Mouse (Mus musculus): ENCODE measurements around the gene Emp3.
"Not testable (repeated sequence)": the region's sequence is repeated elsewhere in the genome, so short reads cannot be mapped to it uniquely, and the experiment has no call there.

The Emp3 gene

GRCm38 (mm10) chr7:45916056-45917003 lies 4.9 kb downstream of the Emp3 start:
- DNase-seq (ENCODE audit: low spot score in 2 of 2) = peak in 1 of 2 experiments; percentile 70

- DNase-seq (ENCODE audit: low spot score in 2 of 2) = no peak
These were observed 6.2 kb downstream of the Emp3 start for GRCm38 (mm10) chr7:45915011-45915410.

DNA sequence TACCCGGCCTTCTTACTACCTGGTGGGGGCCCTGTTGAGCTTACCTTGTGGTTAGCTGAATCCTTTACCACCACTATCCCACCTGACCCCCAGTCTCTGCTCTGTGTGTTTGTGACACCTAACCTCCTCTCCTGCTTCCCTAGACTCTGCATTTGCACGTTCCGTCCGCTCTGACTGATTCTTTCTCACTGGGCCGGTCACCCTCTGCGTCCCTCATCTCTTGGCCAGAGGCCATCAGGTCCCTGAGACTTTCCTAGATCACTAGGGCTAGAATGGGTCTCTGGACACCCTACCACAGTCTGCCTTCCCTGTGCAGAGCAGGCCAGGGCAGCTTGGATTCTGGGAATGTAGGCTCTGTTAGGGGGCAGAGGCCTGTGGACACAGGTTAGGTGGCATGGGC lies 7.1 kb downstream of the Emp3 start:
- no peak for DNase-seq (ENCODE audit: low spot score in 2 of 2)

DNA sequence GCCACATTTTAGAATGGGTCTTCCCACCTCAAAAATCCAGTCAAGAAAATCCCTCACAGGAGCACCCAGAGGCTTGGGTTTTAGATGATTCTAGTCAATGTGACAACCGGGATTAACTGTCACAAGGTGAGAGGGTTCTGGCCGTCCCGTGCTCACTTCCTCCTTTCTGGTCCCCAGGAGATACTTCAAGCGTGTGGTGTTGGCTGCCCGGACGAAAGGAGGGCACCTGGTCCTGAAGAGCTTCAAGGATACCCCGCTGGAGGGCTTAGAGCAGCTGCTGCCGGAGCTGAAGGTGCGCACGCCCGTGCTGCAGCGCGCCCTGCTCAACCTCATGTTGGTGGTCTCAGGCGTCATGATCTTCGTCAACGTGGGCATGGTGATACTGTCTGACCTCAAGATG lies 12.1 kb downstream of the Emp3 start:
- no peak for DNase-seq (ENCODE audit: low spot score in 2 of 2)

GRCm38 (mm10) chr7:45908384-45908783 lies 12.8 kb downstream of the Emp3 start:
- no peak for DNase-seq (ENCODE audit: low spot score in 2 of 2)

GRCm38 (mm10) chr7:45906622-45907021 lies 14.6 kb downstream of the Emp3 start:
- no peak for DNase-seq (ENCODE audit: low spot score in 2 of 2)

- DNase-seq (ENCODE audit: low spot score in 2 of 2) = no peak
These were observed 18.7 kb downstream of the Emp3 start for GRCm38 (mm10) chr7:45902481-45903002.

DNA sequence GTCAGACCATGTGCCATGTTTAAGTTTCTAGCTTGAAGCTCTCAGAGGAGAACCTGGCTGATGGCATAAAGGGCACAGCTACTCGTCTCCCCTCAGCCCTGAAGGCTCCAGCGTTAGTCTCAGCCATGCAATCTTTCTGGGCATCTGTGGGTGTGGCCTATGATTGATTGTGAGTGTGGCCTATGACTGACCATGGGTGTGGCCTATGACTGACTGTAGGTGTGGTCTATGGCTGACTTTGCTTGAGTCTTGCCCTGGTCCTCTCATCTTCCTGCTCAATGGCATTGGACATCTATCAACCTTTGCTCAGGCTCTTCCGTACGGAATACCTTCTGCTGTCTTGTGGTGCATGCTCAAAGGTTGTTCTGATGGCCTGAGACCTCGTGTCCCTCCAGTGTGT lies 19.6 kb downstream of the Emp3 start:
- DNase-seq (ENCODE audit: low spot score in 2 of 2) = no peak

DNA sequence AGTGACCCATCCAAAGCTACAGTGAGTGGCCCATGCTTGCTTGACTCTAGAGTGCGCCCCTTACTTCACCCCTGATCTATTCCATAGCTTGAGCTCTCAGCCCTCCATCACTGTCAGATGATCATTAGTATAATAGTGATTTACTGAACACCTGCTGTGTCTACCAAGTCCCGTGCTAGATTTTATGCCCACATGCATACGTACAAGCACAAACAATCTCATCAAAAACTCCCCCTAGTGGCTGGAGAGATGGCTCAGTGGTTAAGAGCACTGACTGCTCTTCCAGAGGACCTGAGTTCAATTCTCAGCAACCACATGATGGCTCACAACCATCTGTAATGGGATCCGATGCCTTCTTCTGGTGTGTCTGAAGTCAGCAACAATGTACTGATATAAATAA lies 23.1 kb downstream of the Emp3 start:
- DNase-seq (ENCODE audit: low spot score in 2 of 2) = not testable (repeated sequence)

GRCm38 (mm10) chr7:45897258-45897757 lies 23.9 kb downstream of the Emp3 start:
- DNase-seq (ENCODE audit: low spot score in 2 of 2) = peak; percentile 29 to 59

DNA sequence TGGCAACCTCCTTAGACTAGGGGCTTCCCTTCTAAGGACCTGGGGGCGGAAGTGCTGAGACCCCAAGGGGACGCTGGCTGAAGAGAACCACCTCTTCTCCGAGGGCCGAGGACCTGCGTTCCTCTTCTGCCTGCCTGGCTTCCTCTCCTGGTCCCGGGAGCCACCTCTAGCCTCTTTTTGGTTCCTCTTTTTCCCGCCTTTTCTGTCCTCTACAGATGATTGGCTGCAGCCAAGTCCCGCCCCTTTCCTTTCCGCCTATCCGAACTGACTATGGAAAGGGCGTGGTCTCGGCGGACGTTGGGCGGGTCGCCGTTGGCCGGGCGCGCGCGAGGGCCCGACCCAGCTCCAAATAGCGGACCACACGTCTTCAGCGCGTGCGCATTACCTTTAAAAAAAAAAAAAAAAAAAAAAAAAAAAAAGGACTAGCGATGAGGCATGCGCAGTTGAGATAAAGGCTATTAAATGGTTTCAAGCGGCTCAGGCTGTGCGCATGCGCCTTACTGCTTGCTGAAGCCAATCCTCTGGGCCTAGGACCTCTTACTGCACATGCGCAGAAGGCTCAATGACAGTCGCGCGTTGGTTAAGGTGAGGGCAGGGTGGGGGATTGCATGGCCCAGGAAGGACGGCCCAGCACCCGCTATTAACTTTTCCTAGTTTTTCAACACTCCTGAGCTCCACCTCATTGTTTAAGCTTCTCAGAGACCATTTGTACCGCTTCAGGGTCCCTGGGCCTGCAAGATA lies 24.5 kb downstream of the Emp3 start, which contains the start of the genes Syngr4 and Tmem143:
TSS of gene Syngr4 (minus strand) at position 198 of the 741 bp plus-strand sequence.
TSS of gene Tmem143 (plus strand) at position 425 of the 741 bp plus-strand sequence.
- DNase-seq (ENCODE audit: low spot score in 2 of 2) = peak; percentile 91 to 96

GRCm38 (mm10) chr7:45895931-45896516 lies 25.2 kb downstream of the Emp3 start:
- DNase-seq (ENCODE audit: low spot score in 2 of 2) = no peak

DNA sequence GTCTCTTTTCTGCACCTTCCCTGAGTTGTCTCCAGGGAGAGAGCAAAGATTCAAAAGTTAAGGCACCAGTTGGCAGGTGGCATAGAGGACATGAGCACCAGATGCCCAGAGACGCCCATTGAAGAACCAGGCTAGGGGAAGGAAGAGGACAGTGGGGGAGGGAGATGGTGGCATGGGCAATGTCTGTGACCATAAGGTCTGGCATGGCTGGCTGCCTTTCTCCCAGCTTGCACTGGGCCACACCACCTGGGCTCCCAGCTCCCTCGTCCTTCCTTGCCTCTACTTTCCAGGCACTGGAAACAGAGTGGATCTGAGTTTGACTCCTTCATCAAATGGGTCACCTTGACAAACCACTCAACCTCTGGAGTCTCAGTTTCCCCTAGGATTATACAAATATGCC lies 28.6 kb downstream of the Emp3 start:
- no peak for DNase-seq (ENCODE audit: low spot score in 2 of 2)

DNA sequence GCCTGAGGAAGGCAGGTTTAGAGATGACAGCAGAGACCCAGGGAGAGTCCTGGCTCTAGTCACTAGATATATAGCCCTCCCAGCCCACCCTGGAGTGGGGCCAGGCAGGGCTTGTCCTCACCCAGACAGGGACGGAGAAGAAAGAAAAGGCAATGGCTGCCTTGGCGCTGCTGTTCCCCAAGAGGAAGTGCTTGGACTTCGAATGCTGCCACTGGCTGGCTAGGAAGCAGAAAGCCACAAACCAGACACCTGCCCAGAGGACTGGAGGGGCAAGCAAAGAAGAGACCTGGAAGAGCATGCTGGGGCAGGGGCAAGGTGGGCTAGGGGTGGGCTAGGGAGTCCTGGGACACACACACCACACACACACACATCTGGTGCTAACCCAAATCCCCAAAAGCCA lies 34.0 kb downstream of the Emp3 start:
- no peak for DNase-seq (ENCODE audit: low spot score in 2 of 2)

- DNase-seq (ENCODE audit: low spot score in 2 of 2) = no peak
These were observed 40.2 kb downstream of the Emp3 start for GRCm38 (mm10) chr7:45881011-45881410.

- no peak for DNase-seq (ENCODE audit: low spot score in 2 of 2)
These were observed 40.7 kb downstream of the Emp3 start for GRCm38 (mm10) chr7:45880531-45880930.

DNA sequence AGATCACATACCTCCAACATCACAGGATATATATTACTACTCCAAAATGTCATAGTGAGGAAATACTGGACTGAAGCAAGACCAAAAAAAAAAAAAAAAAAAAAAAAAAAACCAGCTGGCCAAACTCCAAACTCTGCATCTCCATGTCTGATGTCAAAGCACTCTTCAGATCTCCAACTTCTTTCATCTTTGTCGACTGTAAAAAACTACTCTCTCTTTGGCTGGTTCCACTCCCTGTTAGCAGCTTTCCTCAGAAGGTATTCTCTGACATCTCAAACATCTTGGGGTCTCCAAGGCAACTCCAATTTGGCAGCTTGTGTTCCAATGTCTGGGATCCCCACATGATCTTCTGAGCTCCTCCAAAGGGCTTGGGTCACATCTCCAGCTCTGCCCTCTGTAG lies 42.9 kb downstream of the Emp3 start, which contains the start of gene Grin2d:
TSS of gene Grin2d (minus strand) at position 101 of the 400 bp plus-strand sequence.
- not testable (repeated sequence) for DNase-seq (ENCODE audit: low spot score in 2 of 2)

DNA sequence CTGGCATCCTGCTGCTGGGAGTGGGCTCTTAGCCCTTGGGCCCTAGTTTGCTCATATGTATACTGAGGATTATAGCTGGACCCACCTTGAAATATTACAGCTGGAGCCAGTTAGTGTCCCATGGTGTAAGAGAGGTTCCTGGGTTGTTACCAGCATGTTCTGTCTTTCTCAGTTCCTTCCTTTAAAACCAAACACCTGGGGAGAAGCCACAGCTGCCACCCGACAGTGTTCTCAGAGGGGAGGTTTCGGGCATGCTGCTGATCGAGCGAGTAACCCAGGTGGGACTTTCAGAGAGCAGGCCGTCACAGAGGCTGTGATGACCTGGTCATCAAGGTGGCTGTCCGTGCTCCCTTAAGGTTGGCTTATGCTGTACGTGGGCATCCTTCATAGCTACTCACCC lies 44.3 kb downstream of the Emp3 start:
- DNase-seq (ENCODE audit: low spot score in 2 of 2) = no peak

DNA sequence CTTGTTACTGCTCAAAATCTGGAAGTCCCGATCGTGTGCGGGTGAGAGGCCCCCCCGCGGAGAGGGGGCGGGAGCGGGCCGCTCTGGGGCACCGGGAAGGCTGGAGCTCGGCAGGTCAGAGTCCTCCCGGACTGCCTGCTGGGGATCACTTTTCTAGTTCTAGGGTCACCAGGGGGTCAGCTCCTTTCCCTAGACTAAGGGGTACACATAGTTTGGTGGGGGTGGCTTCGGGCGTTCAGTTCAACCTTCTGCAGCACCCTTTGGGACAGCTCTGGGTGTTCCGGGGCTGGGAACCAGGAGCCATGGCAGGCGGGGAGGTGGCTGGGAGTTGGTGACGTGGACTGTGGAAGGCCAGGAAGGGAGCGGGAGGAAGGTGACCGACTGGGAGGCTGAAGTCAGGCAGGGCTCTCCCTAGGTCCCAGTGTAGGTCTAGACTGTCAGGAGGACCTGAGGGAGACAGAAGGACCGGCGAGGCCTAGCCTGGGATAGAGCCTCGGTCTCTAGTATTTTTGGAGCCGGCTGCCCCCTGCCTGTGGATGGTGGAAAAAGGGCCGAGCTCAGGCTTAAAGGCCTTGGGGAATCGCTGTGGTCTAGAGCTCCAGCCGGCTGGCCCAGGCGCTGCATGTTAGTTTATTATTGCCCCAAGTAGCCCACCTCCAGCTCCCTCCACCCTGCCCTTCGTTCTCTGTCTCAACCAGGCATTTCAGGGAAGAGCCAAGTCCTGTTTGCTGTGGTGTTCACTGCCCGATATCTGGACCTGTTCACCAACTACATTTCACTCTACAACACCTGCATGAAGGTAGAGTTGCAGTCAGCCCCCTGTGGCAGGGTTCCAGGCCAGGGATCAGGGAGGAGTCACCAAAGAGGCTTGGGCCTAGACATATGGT lies 47.9 kb downstream of the Emp3 start:
- DNase-seq (ENCODE audit: low spot score in 2 of 2) = peak; percentile 50 to 77

DNA sequence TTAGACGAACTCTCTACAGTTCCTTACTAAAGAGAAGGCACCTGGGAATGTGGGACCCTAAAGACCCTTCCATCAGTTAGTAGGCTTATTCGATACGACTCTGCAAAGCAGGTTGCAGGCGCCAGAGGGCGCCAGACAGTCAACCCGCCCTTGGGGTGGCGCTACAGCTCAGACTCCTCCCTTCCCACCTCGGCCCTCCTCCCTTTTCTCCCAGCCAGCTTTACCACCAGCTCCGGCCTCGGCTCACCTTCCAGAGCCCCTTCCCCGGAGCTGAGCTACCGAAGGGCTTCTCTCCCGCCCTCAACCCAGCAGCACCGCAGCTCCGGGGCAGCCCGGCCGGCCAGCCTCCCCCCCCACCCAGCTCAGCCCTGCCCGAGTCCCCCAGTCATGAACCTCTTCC lies 48.6 kb downstream of the Emp3 start, which contains the start of gene Kdelr1:
TSS of gene Kdelr1 (plus strand) at position 149 of the 400 bp plus-strand sequence.
- peak; percentile 78 to 80 for DNase-seq (ENCODE audit: low spot score in 2 of 2)
